Mouse (Mus musculus): ENCODE measurements around the gene Tgfbr3. TPM values are rescaled to one million over a fixed set of nuclear protein-coding genes. Genes with fewer than 3 reads are reported as not detected.

Tgfbr3 gene
- polyA plus RNA-seq, 1 experiment from 2014 or later = 12.1 TPM

GRCm38 (mm10) chr5:107141375-107141774 is 148.1 kb downstream of the Tgfbr3 start:
- Histone ChIP-seq H3K27ac (no peak overlapping the region), H3K27me3 (ENCODE audit: low read depth, poor library complexity, severe bottlenecking) (no peaks in the 10 kb centered on the region), H3K36me3 (peaks cover 30% of the 10 kb centered on the region), H3K9me3 (replicated peaks) (no peaks in the 10 kb centered on the region), H3K4me3 (no peak overlapping the region), H3K4me1 (peaks cover 8% of the 10 kb centered on the region; the same call in 1 of the 2 replicates)
- DNase-seq (ENCODE audit: low spot score) = no peak
- 86% methylated on average over 5 of the region's 5 CpGs for WGBS

- 86% methylated on average over 11 of the region's 11 CpGs for WGBS
- Histone ChIP-seq H3K4me1 (peaks cover 5% of the 10 kb centered on the region; the same call in 1 of the 2 replicates), H3K9me3 (replicated peaks) (no peaks in the 10 kb centered on the region), H3K36me3 (peaks cover 40% of the 10 kb centered on the region), H3K4me3 (no peak overlapping the region), H3K27ac (no peak overlapping the region), H3K27me3 (ENCODE audit: low read depth, poor library complexity, severe bottlenecking) (no peaks in the 10 kb centered on the region)
- no peak for DNase-seq (ENCODE audit: low spot score)
Measured at GRCm38 (mm10) chr5:107139800-107140651, 149.4 kb downstream of the Tgfbr3 start.

GRCm38 (mm10) chr5:107133336-107133735 is 156.1 kb downstream of the Tgfbr3 start:
- H3K36me3 ChIP-seq = peaks cover 62% of the 10 kb centered on the region
- no peak overlapping the region for H3K4me3 ChIP-seq
- no peak for DNase-seq (ENCODE audit: low spot score)
- no peak overlapping the region for H3K27ac ChIP-seq
- no peaks in the 10 kb centered on the region for H3K27me3 ChIP-seq (ENCODE audit: low read depth, poor library complexity, severe bottlenecking)
- H3K4me1 ChIP-seq = peaks cover 9% of the 10 kb centered on the region; the same call in 1 of the 2 replicates
- H3K9me3 ChIP-seq (replicated peaks) = no peaks in the 10 kb centered on the region
- 85% methylated on average over 2 of the region's 2 CpGs for WGBS

GRCm38 (mm10) chr5:107132231-107132630 is 157.2 kb downstream of the Tgfbr3 start:
- peaks cover 61% of the 10 kb centered on the region for H3K36me3 ChIP-seq
- WGBS = 80% methylated on average over 8 of the region's 8 CpGs
- no peak overlapping the region for H3K27ac ChIP-seq

GRCm38 (mm10) chr5:107129304-107129703 is 160.1 kb downstream of the Tgfbr3 start:
- Histone ChIP-seq H3K4me1 (peaks cover 21% of the 10 kb centered on the region), H3K9me3 (replicated peaks) (no peaks in the 10 kb centered on the region), H3K27ac (no peak overlapping the region), H3K27me3 (ENCODE audit: low read depth, poor library complexity, severe bottlenecking) (no peaks in the 10 kb centered on the region), H3K36me3 (peaks cover 39% of the 10 kb centered on the region), H3K4me3 (no peak overlapping the region)
- DNase-seq (ENCODE audit: low spot score) = no peak
- 39% methylated on average over 5 of the region's 5 CpGs for WGBS

More at GRCm38 (mm10) chr5:107132231-107132630, 157.2 kb downstream of the Tgfbr3 start:
- DNase-seq (ENCODE audit: low spot score) = no peak
- Histone ChIP-seq H3K4me1 (peaks cover 9% of the 10 kb centered on the region; the same call in 1 of the 2 replicates), H3K4me3 (no peak overlapping the region), H3K27me3 (ENCODE audit: low read depth, poor library complexity, severe bottlenecking) (no peaks in the 10 kb centered on the region), H3K9me3 (replicated peaks) (no peaks in the 10 kb centered on the region)

GRCm38 (mm10) chr5:107126561-107126960 is 162.9 kb downstream of the Tgfbr3 start:
- H3K4me1 ChIP-seq = peaks cover 48% of the 10 kb centered on the region
- DNase-seq (ENCODE audit: low spot score) = no peak

GRCm38 (mm10) chr5:107125131-107125530 is 164.3 kb downstream of the Tgfbr3 start:
- WGBS = 83% methylated on average over 6 of the region's 6 CpGs
- Histone ChIP-seq H3K36me3 (peaks cover 13% of the 10 kb centered on the region), H3K4me1 (peaks cover 53% of the 10 kb centered on the region), H3K4me3 (no peak overlapping the region), H3K27ac (peak overlapping the region; percentile 30; the same call in 1 of the 2 replicates), H3K9me3 (replicated peaks) (no peaks in the 10 kb centered on the region), H3K27me3 (ENCODE audit: low read depth, poor library complexity, severe bottlenecking) (no peaks in the 10 kb centered on the region)
- DNase-seq (ENCODE audit: low spot score) = no peak

More at GRCm38 (mm10) chr5:107126561-107126960, 162.9 kb downstream of the Tgfbr3 start:
- Histone ChIP-seq H3K36me3 (peaks cover 21% of the 10 kb centered on the region), H3K9me3 (replicated peaks) (no peaks in the 10 kb centered on the region), H3K27ac (no peak overlapping the region), H3K27me3 (ENCODE audit: low read depth, poor library complexity, severe bottlenecking) (no peaks in the 10 kb centered on the region), H3K4me3 (no peak overlapping the region)
- 84% methylated on average over 7 of the region's 7 CpGs for WGBS

GRCm38 (mm10) chr5:107124531-107124930 is 164.9 kb downstream of the Tgfbr3 start:
- DNase-seq (ENCODE audit: low spot score) = no peak
- Histone ChIP-seq H3K27me3 (ENCODE audit: low read depth, poor library complexity, severe bottlenecking) (no peaks in the 10 kb centered on the region), H3K4me1 (peaks cover 53% of the 10 kb centered on the region), H3K9me3 (replicated peaks) (no peaks in the 10 kb centered on the region), H3K36me3 (peaks cover 13% of the 10 kb centered on the region; the same call in 1 of the 2 replicates), H3K27ac (0 out of 2 replicates have a peak overlapping the region, but pooled peaks have one; percentile 30), H3K4me3 (no peak overlapping the region)
- 83% methylated on average over 7 of the region's 7 CpGs for WGBS

GRCm38 (mm10) chr5:107122622-107123021 is 166.8 kb downstream of the Tgfbr3 start:
- no peaks in the 10 kb centered on the region for H3K9me3 ChIP-seq (replicated peaks)
- peaks cover 43% of the 10 kb centered on the region for H3K4me1 ChIP-seq
- 74% methylated on average over 4 of the region's 4 CpGs for WGBS
- no peak overlapping the region for H3K4me3 ChIP-seq
- no peaks in the 10 kb centered on the region for H3K27me3 ChIP-seq (ENCODE audit: low read depth, poor library complexity, severe bottlenecking)
- peaks cover 3% of the 10 kb centered on the region; the same call in 1 of the 2 replicates for H3K36me3 ChIP-seq
- DNase-seq (ENCODE audit: low spot score) = no peak
- H3K27ac ChIP-seq = no peak overlapping the region

- Histone ChIP-seq H3K4me1 (peaks cover 54% of the 10 kb centered on the region), H3K4me3 (no peak overlapping the region), H3K9me3 (replicated peaks) (no peaks in the 10 kb centered on the region), H3K27me3 (ENCODE audit: low read depth, poor library complexity, severe bottlenecking) (no peaks in the 10 kb centered on the region), H3K36me3 (peaks cover 18% of the 10 kb centered on the region; the same call in 1 of the 2 replicates), H3K27ac (no peak overlapping the region)
- no peak for DNase-seq (ENCODE audit: low spot score)
- WGBS = 89% methylated on average over 10 of the region's 10 CpGs
Measured at GRCm38 (mm10) chr5:107121086-107121485, 168.3 kb downstream of the Tgfbr3 start.

- peaks cover 19% of the 10 kb centered on the region; the same call in 1 of the 2 replicates for H3K36me3 ChIP-seq
- H3K4me3 ChIP-seq = no peak overlapping the region
- no peak overlapping the region for H3K27ac ChIP-seq
- peaks cover 54% of the 10 kb centered on the region for H3K4me1 ChIP-seq
- H3K9me3 ChIP-seq (replicated peaks) = no peaks in the 10 kb centered on the region
- WGBS = 94% methylated on average over 3 of the region's 3 CpGs
- H3K27me3 ChIP-seq (ENCODE audit: low read depth, poor library complexity, severe bottlenecking) = no peaks in the 10 kb centered on the region
- no peak for DNase-seq (ENCODE audit: low spot score)
Measured at GRCm38 (mm10) chr5:107120624-107121023, 168.8 kb downstream of the Tgfbr3 start.

- DNase-seq (ENCODE audit: low spot score) = no peak
- Histone ChIP-seq H3K4me3 (no peak overlapping the region), H3K4me1 (peaks cover 52% of the 10 kb centered on the region), H3K27me3 (ENCODE audit: low read depth, poor library complexity, severe bottlenecking) (no peaks in the 10 kb centered on the region), H3K27ac (no peak overlapping the region), H3K9me3 (replicated peaks) (no peaks in the 10 kb centered on the region), H3K36me3 (peaks cover 19% of the 10 kb centered on the region; the same call in 1 of the 2 replicates)
- 78% methylated on average over 6 of the region's 6 CpGs for WGBS
Measured at GRCm38 (mm10) chr5:107119896-107120295, 169.5 kb downstream of the Tgfbr3 start.

- H3K27ac ChIP-seq = peak overlapping the region; percentile 70
Measured at GRCm38 (mm10) chr5:107116821-107117220, 172.6 kb downstream of the Tgfbr3 start.

More at GRCm38 (mm10) chr5:107116821-107117220, 172.6 kb downstream of the Tgfbr3 start:
- WGBS = 74% methylated on average over 3 of the region's 3 CpGs
- no peak overlapping the region for H3K4me3 ChIP-seq
- H3K36me3 ChIP-seq = peaks cover 19% of the 10 kb centered on the region; the same call in 1 of the 2 replicates
- H3K9me3 ChIP-seq (replicated peaks) = no peaks in the 10 kb centered on the region
- no peaks in the 10 kb centered on the region for H3K27me3 ChIP-seq (ENCODE audit: low read depth, poor library complexity, severe bottlenecking)
- peaks cover 33% of the 10 kb centered on the region for H3K4me1 ChIP-seq
- DNase-seq (ENCODE audit: low spot score) = no peak
